Mouse (Mus musculus) layer of hippocampus, adult 2 months (tissue): ENCODE measurements around the gene Pidd1. TPM values are rescaled to one million over a fixed set of nuclear protein-coding genes. Genes with fewer than 3 reads are reported as not detected.
"Not testable (repeated sequence)": the region's sequence is repeated elsewhere in the genome, so short reads cannot be mapped to it uniquely, and the experiment has no call there.

ENCODE experiments used
- DNase-seq, 2 experiments: peaks; one replicate each; pipeline ENCODE4 v3.0.0; 2022; ENCODE audit warnings: low spot score in 2 of 2
- H3K27ac ChIP-seq: fragments of 200-600 bp; 2 replicates; pipeline ENCODE4 v1.8.1; 2022
- H3K4me3 ChIP-seq: fragments of 200-600 bp; 2 replicates; pipeline ENCODE4 v1.8.1; 2022; ENCODE audit warnings: mild to moderate bottlenecking
- CTCF ChIP-seq: fragments of 200-600 bp; conservative IDR thresholded peaks from 2 replicates; pipeline ENCODE4 v1.8.1; 2022; ENCODE audit warnings: antibody characterized with exemption, mild to moderate bottlenecking, moderate library complexity
- total RNA-seq, 2 experiments: library from RNA; stranded (reverse); gene quantifications; 2 replicates each; pipeline ENCODE4 v1.2.3; 2021

Pidd1 gene
- total RNA-seq, 2 experiments from 2014 or later, result 1.1 to 1.7 TPM

GRCm38 (mm10) chr7:141420030-141420702, 23.7 kb downstream of the Pidd1 start:
- no peak overlapping the region for H3K4me3 ChIP-seq
- no peak for TF ChIP-seq CTCF
- no peak for DNase-seq
- no peak overlapping the region for H3K27ac ChIP-seq

GRCm38 (mm10) chr7:141418970-141419369, 24.9 kb downstream of the Pidd1 start:
- Histone ChIP-seq H3K4me3 (no peak overlapping the region), H3K27ac (peak overlapping the region; percentile 14; the same call in 1 of the 2 replicates)
- TF ChIP-seq CTCF, result no peak
- DNase-seq, result peak in 1 of 2 experiments; percentile 61

- H3K4me3 ChIP-seq, result no peak overlapping the region
- TF ChIP-seq CTCF, result peak; percentile 16; the same call in 1 of the 2 replicates
- DNase-seq, result no peak
- H3K27ac ChIP-seq, result no peak overlapping the region
These were observed 25.8 kb downstream of the Pidd1 start for GRCm38 (mm10) chr7:141417731-141418681.

GRCm38 (mm10) chr7:141416144-141416841, 27.5 kb downstream of the Pidd1 start:
- DNase-seq, result no peak
- H3K27ac ChIP-seq, result no peak overlapping the region
- no peak for TF ChIP-seq CTCF
- H3K4me3 ChIP-seq, result no peak overlapping the region

- TF ChIP-seq CTCF, result peak; percentile 37
- Histone ChIP-seq H3K27ac (peak within 1 kb of the TSS; percentile 94), H3K4me3 (peak within 1 kb of the TSS; percentile 99)
- DNase-seq, result peak; percentile 99 to 100
These were observed 29.8 kb downstream of the Pidd1 start, which contains the start of gene Gatd1 for GRCm38 (mm10) chr7:141413809-141414584. TSS of gene Gatd1 (minus strand) at chr7:141414136.

GRCm38 (mm10) chr7:141413331-141413730, 30.5 kb downstream of the Pidd1 start:
- peak overlapping the region; percentile 99 for H3K4me3 ChIP-seq
- no peak for DNase-seq
- TF ChIP-seq CTCF, result no peak

GRCm38 (mm10) chr7:141411667-141412066, 32.2 kb downstream of the Pidd1 start:
- Histone ChIP-seq H3K4me3 (no peak overlapping the region), H3K27ac (no peak overlapping the region)
- no peak for DNase-seq
- no peak for TF ChIP-seq CTCF

More at GRCm38 (mm10) chr7:141413331-141413730, 30.5 kb downstream of the Pidd1 start:
- H3K27ac ChIP-seq, result peak overlapping the region; percentile 93

- TF ChIP-seq CTCF, result no peak
- no peak for DNase-seq
- no peak overlapping the region for H3K27ac ChIP-seq
- no peak overlapping the region for H3K4me3 ChIP-seq
These were observed 33.2 kb downstream of the Pidd1 start for GRCm38 (mm10) chr7:141410631-141411030.

GRCm38 (mm10) chr7:141408833-141409232, 35.0 kb downstream of the Pidd1 start:
- peak; percentile 82 to 87 for DNase-seq
- peak; percentile 98 for TF ChIP-seq CTCF
- no peak overlapping the region for H3K27ac ChIP-seq
- H3K4me3 ChIP-seq, result no peak overlapping the region

- not testable (repeated sequence) for H3K27ac ChIP-seq, DNase-seq, H3K4me3 ChIP-seq
These were observed 36.2 kb downstream of the Pidd1 start for GRCm38 (mm10) chr7:141407670-141408069.

- no peak for TF ChIP-seq CTCF
- no peak overlapping the region for H3K27ac ChIP-seq
- no peak for DNase-seq
- H3K4me3 ChIP-seq, result no peak overlapping the region
These were observed 38.4 kb downstream of the Pidd1 start for GRCm38 (mm10) chr7:141405466-141405865.

GRCm38 (mm10) chr7:141403305-141403704, 40.5 kb downstream of the Pidd1 start:
- DNase-seq, result peak in 1 of 2 experiments; percentile 39
- H3K4me3 ChIP-seq, result no peak overlapping the region
- TF ChIP-seq CTCF, result peak; percentile 78
- no peak overlapping the region for H3K27ac ChIP-seq
